Mouse (Mus musculus) lung, embryonic 14.5 days (tissue): Measurements from ENCODE around the gene AC124502.3. TPM values are rescaled to one million over a fixed set of nuclear protein-coding genes. Genes with fewer than 3 reads are reported as not detected.
A peak's percentile ranks its signal among the peaks of the same experiment; 100 is the strongest.

Experiments used
- ATAC-seq: fragments of 200-750 bp; cut with Nextera tagmentation; 2 replicates; pipeline ENCODE4 v1.8.0; 2017; ENCODE audit warnings: mild to moderate bottlenecking, moderate TSS enrichment, moderate library complexity; ENCODE audit not compliant: insufficient read depth
- DNase-seq: peaks from one replicate; pipeline ENCODE4 v3.0.0-alpha.2; 2015
- H3K27ac ChIP-seq: fragments of 300-500 bp; sonication (generic); 2 replicates; pipeline ENCODE4 v1.5.1; 2014; ENCODE audit warnings: low read depth, mild to moderate bottlenecking, moderate library complexity
- H3K27me3 ChIP-seq: fragments of 300-500 bp; sonication (generic); 2 replicates; pipeline ENCODE4 v1.6.1; 2014; ENCODE audit warnings: low read length, control low read depth; ENCODE audit not compliant: insufficient read depth
- H3K36me3 ChIP-seq: fragments of 300-500 bp; sonication (generic); 2 replicates; pipeline ENCODE4 v1.6.1; 2014; ENCODE audit warnings: control low read depth; ENCODE audit not compliant: insufficient read depth
- H3K4me1 ChIP-seq: fragments of 300-500 bp; sonication (generic); 2 replicates; pipeline ENCODE4 v1.6.1; 2014; ENCODE audit warnings: antibody characterized with exemption, control low read depth; ENCODE audit not compliant: insufficient read depth
- H3K4me2 ChIP-seq: fragments of 300-500 bp; sonication (generic); 2 replicates; pipeline ENCODE4 v1.6.1; 2014; ENCODE audit warnings: mild to moderate bottlenecking
- H3K4me3 ChIP-seq: fragments of 300-500 bp; sonication (generic); 2 replicates; pipeline ENCODE4 v1.5.1; 2014; ENCODE audit warnings: low read depth, low read length
- H3K9ac ChIP-seq: fragments of 300-500 bp; sonication (generic); 2 replicates; pipeline ENCODE4 v1.6.1; 2014
- H3K9me3 ChIP-seq: fragments of 300-500 bp; sonication (generic); 2 replicates; pipeline ENCODE4 v1.6.1; 2016; ENCODE audit warnings: low read depth, low read length, control low read depth
- CTCF ChIP-seq: IDR thresholded peaks from 2 replicates; pipeline ENCODE4 v1.5.1; 2016; ENCODE audit warnings: antibody characterized with exemption, low read depth
- WGBS: fragments of 180-500 bp; shearing (Covaris S2); extraction: QIAGEN DNeasy Blood & Tissue Kit; methylation state at CpG from one replicate; pipeline ENCODE4 v1.1.7; 2014; 5-methylcytosine and 5-hydroxymethylcytosine counted together
- polyA plus RNA-seq: library from polyadenylated mRNA; unstranded; fragments of >200 nt; fragmentation: Nextera tagmentation; extraction: Ambion mirVana; gene quantifications from 2 replicates; pipeline ENCODE4 v1.2.1, GENCODE M21; 2014

Gene AC124502.3
- polyA plus RNA-seq, 1 experiment from 2014 or later, result 1.8 TPM

GRCm38 (mm10) chr19:5094243-5094632 lies 55.5 kb downstream of the AC124502.3 start:
- DNase-seq (peak; percentile 97), ATAC-seq (peak; percentile 47)
- Histone ChIP-seq H3K4me2 (no peak overlapping the region), H3K27ac (no peak overlapping the region), H3K27me3 (no peaks in the 10 kb centered on the region), H3K4me1 (peaks cover 4% of the 10 kb centered on the region; the same call in 1 of the 2 replicates), H3K9me3 (no peaks in the 10 kb centered on the region), H3K9ac (no peak overlapping the region), H3K4me3 (no peak overlapping the region), H3K36me3 (peaks cover 39% of the 10 kb centered on the region)
- WGBS, result 1% methylated on average over 21 of the region's 21 CpGs
- TF ChIP-seq CTCF, result peak; percentile 93

- WGBS, result 40% methylated on average over 11 of the region's 11 CpGs
- peaks cover 2% of the 10 kb centered on the region; the same call in 1 of the 2 replicates for H3K4me1 ChIP-seq
- no peak overlapping the region for H3K27ac ChIP-seq
- peaks cover 39% of the 10 kb centered on the region for H3K36me3 ChIP-seq
- TF ChIP-seq CTCF, result no peak
- H3K4me3 ChIP-seq, result no peak overlapping the region
- H3K4me2 ChIP-seq, result no peak overlapping the region
- no peak for DNase-seq
- H3K9ac ChIP-seq, result no peak overlapping the region
- H3K27me3 ChIP-seq, result no peaks in the 10 kb centered on the region
- ATAC-seq, result peak; percentile 22
- no peaks in the 10 kb centered on the region for H3K9me3 ChIP-seq
These were observed 56.2 kb downstream of the AC124502.3 start for GRCm38 (mm10) chr19:5094746-5095417.

GRCm38 (mm10) chr19:5095887-5096474 lies 57.3 kb downstream of the AC124502.3 start:
- H3K36me3 ChIP-seq, result peaks cover 40% of the 10 kb centered on the region
- no peak for ATAC-seq
- H3K4me1 ChIP-seq, result peaks cover 2% of the 10 kb centered on the region; the same call in 1 of the 2 replicates
- TF ChIP-seq CTCF, result no peak
- no peaks in the 10 kb centered on the region for H3K9me3 ChIP-seq
- no peak overlapping the region for H3K4me2 ChIP-seq
- no peak overlapping the region for H3K4me3 ChIP-seq
- no peaks in the 10 kb centered on the region for H3K27me3 ChIP-seq
- H3K27ac ChIP-seq, result no peak overlapping the region
- no peak for DNase-seq
- 6% methylated on average over 9 of the region's 9 CpGs for WGBS
- H3K9ac ChIP-seq, result no peak overlapping the region

GRCm38 (mm10) chr19:5097521-5098362 lies 59.1 kb downstream of the AC124502.3 start:
- H3K4me3 ChIP-seq, result peak overlapping the region; percentile 56
- no peak for DNase-seq
- H3K27me3 ChIP-seq, result no peaks in the 10 kb centered on the region
- ATAC-seq, result peak; percentile 10; the same call in 1 of the 2 replicates
- peaks cover 42% of the 10 kb centered on the region for H3K36me3 ChIP-seq
- H3K4me1 ChIP-seq, result peaks cover 2% of the 10 kb centered on the region; the same call in 1 of the 2 replicates
- H3K9me3 ChIP-seq, result no peaks in the 10 kb centered on the region
- WGBS, result 3% methylated on average over 30 of the region's 31 CpGs
- no peak overlapping the region for H3K27ac ChIP-seq
- no peak for TF ChIP-seq CTCF
- H3K9ac ChIP-seq, result peak overlapping the region; percentile 76
- peak overlapping the region; percentile 99 for H3K4me2 ChIP-seq

GRCm38 (mm10) chr19:5098363-5099143 lies 59.9 kb downstream of the AC124502.3 start, which contains the start of gene Cnih2:
TSS of gene Cnih2 (minus strand) at chr19:5098521.
- Histone ChIP-seq H3K27me3 (no peaks in the 10 kb centered on the region), H3K4me3 (peak within 1 kb of the TSS; percentile 56), H3K9me3 (no peaks in the 10 kb centered on the region), H3K9ac (peak within 1 kb of the TSS; percentile 76), H3K4me1 (peaks cover 2% of the 10 kb centered on the region; the same call in 1 of the 2 replicates), H3K27ac (peak within 1 kb of the TSS; percentile 20), H3K36me3 (peaks cover 43% of the 10 kb centered on the region), H3K4me2 (peak within 1 kb of the TSS; percentile 99)
- TF ChIP-seq CTCF, result no peak
- peak; percentile 61 for ATAC-seq
- 3% methylated on average over 46 of the region's 48 CpGs for WGBS
- peak; percentile 88 for DNase-seq

Other genes with a start within 250 kb of the AC124502.3 start
- gene Rbm4, start 245.0 kb upstream of the AC124502.3 start, polyA plus RNA-seq, result 62.8 and 69.6 TPM in 2 replicates
- 20.5 and 25.3 TPM in 2 replicates for gene Gm21992, start 227.3 kb upstream of the AC124502.3 start, polyA plus RNA-seq
- 95.8 and 101 TPM in 2 replicates for gene Rbm14, start 227.3 kb upstream of the AC124502.3 start, polyA plus RNA-seq
- 47.2 and 47.7 TPM in 2 replicates for gene Ccs, start 199.6 kb upstream of the AC124502.3 start, polyA plus RNA-seq
- gene Ccdc87, start 199.5 kb upstream of the AC124502.3 start, polyA plus RNA-seq, result 0.05 TPM in 2 replicates
- gene Ctsf, start 183.8 kb upstream of the AC124502.3 start, polyA plus RNA-seq, result 13.8 and 17.3 TPM in 2 replicates
- 1.5 and 1.6 TPM in 2 replicates for gene Actn3, start 161.0 kb upstream of the AC124502.3 start, polyA plus RNA-seq
- gene Zdhhc24, start 160.2 kb upstream of the AC124502.3 start, polyA plus RNA-seq, result 6.2 and 7.9 TPM in 2 replicates
- gene Bbs1, start 132.3 kb upstream of the AC124502.3 start, polyA plus RNA-seq, result 7.6 and 8.0 TPM in 2 replicates
- 84.0 and 88.6 TPM in 2 replicates for gene Dpp3, start 110.6 kb upstream of the AC124502.3 start, polyA plus RNA-seq
- 1.6 TPM in 2 replicates for gene Peli3, start 95.8 kb upstream of the AC124502.3 start, polyA plus RNA-seq
- 120 TPM in 2 replicates for gene Mrpl11, start 76.7 kb upstream of the AC124502.3 start, polyA plus RNA-seq
- 0.05 TPM in 1 of 2 replicates, not detected in the other for gene Npas4, start 48.6 kb upstream of the AC124502.3 start, polyA plus RNA-seq
- gene Slc29a2, start 15.0 kb upstream of the AC124502.3 start, polyA plus RNA-seq, result 3.1 and 3.4 TPM in 2 replicates
- 45.8 and 47.9 TPM in 2 replicates for gene B4gat1, start 65 bp upstream of the AC124502.3 start, polyA plus RNA-seq
- 43.4 and 48.0 TPM in 2 replicates for gene Brms1, start 2.5 kb downstream of the AC124502.3 start, polyA plus RNA-seq
- gene Rin1, start 11.6 kb downstream of the AC124502.3 start, polyA plus RNA-seq, result 4.0 and 5.9 TPM in 2 replicates
- 105 and 110 TPM in 2 replicates for gene Cd248, start 29.2 kb downstream of the AC124502.3 start, polyA plus RNA-seq
- 3.1 and 4.4 TPM in 2 replicates for gene Tmem151a, start 46.6 kb downstream of the AC124502.3 start, polyA plus RNA-seq
- gene Yif1a, start 49.6 kb downstream of the AC124502.3 start, polyA plus RNA-seq, result 99.2 and 105 TPM in 2 replicates
- 14.8 and 15.3 TPM in 2 replicates for gene Cnih2, start 59.6 kb downstream of the AC124502.3 start, polyA plus RNA-seq
- gene Rab1b, start 68.2 kb downstream of the AC124502.3 start, polyA plus RNA-seq, result 278 and 289 TPM in 2 replicates
- 20.4 and 24.8 TPM in 2 replicates for gene Klc2, start 79.7 kb downstream of the AC124502.3 start, polyA plus RNA-seq
- gene Pacs1, start 234.2 kb downstream of the AC124502.3 start, polyA plus RNA-seq, result 27.8 and 31.8 TPM in 2 replicates